Mouse (Mus musculus): Measurements from ENCODE around the gene Supt16.

Gene Supt16

GRCm38 (mm10) chr14:52197156-52197878 is at the start of gene Supt16:
Gene Supt16, minus strand, starts transcription at chr14:52197416.
- peak; percentile 88 for DNase-seq

- no peak for DNase-seq
Measured at GRCm38 (mm10) chr14:52246129-52246528, 48.9 kb upstream of the Supt16 start.

GRCm38 (mm10) chr14:52244690-52245042 is 47.5 kb upstream of the Supt16 start:
- DNase-seq: no peak

- peak; percentile 100 for DNase-seq
Measured at GRCm38 (mm10) chr14:52244041-52244689, 46.9 kb upstream of the Supt16 start.

GRCm38 (mm10) chr14:52236216-52236615 is 39.0 kb upstream of the Supt16 start:
- DNase-seq: no peak

GRCm38 (mm10) chr14:52235165-52235564 is 37.9 kb upstream of the Supt16 start:
- no peak for DNase-seq

GRCm38 (mm10) chr14:52232249-52232648 is 35.0 kb upstream of the Supt16 start:
- DNase-seq: no peak

- no peak for DNase-seq
Measured at GRCm38 (mm10) chr14:52225972-52226371, 28.8 kb upstream of the Supt16 start.

- no peak for DNase-seq
Measured at GRCm38 (mm10) chr14:52217261-52217660, 20.0 kb upstream of the Supt16 start.

- DNase-seq: no peak
Measured at GRCm38 (mm10) chr14:52199412-52199811, 2.2 kb upstream of the Supt16 start.

GRCm38 (mm10) chr14:52198141-52198540 is 925 bp upstream of the Supt16 start:
- DNase-seq: peak; percentile 3

GRCm38 (mm10) chr14:52196230-52197155 is 723 bp downstream of the Supt16 start:
- DNase-seq: no peak

GRCm38 (mm10) chr14:52195691-52196090 is 1.5 kb downstream of the Supt16 start:
- peak; percentile 65 for DNase-seq

GRCm38 (mm10) chr14:52190740-52191359 is 6.4 kb downstream of the Supt16 start:
- peak; percentile 45 for DNase-seq

- no peak for DNase-seq
Measured at GRCm38 (mm10) chr14:52189519-52189918, 7.7 kb downstream of the Supt16 start.

GRCm38 (mm10) chr14:52188788-52189187 is 8.4 kb downstream of the Supt16 start:
- no peak for DNase-seq

- no peak for DNase-seq
Measured at GRCm38 (mm10) chr14:52166571-52166970, 30.6 kb downstream of the Supt16 start.

- DNase-seq: no peak
Measured at GRCm38 (mm10) chr14:52160911-52161310, 36.3 kb downstream of the Supt16 start.

GRCm38 (mm10) chr14:52155008-52155407 is 42.2 kb downstream of the Supt16 start:
- DNase-seq: no peak

- DNase-seq: no peak
Measured at GRCm38 (mm10) chr14:52152613-52153012, 44.6 kb downstream of the Supt16 start.

- no peak for DNase-seq
Measured at GRCm38 (mm10) chr14:52152179-52152578, 45.0 kb downstream of the Supt16 start.

GRCm38 (mm10) chr14:52149888-52150287 is 47.3 kb downstream of the Supt16 start:
- no peak for DNase-seq

- peak; percentile 19 for DNase-seq
Measured at GRCm38 (mm10) chr14:52146540-52146939, 50.7 kb downstream of the Supt16 start.
